Mouse (Mus musculus) thymus, adult 2 months (tissue): ENCODE data around the gene Lat2.

Source experiments
- CTCF ChIP-seq: fragments of 200-500 bp; IDR thresholded peaks from 2 replicates; pipeline ENCODE4 v1.5.1; 2012; ENCODE audit warnings: mild to moderate bottlenecking, control low read depth, low read length, moderate library complexity, borderline replicate concordance; ENCODE audit not compliant: control insufficient read depth, poor library complexity, insufficient read depth; ENCODE audit errors: extremely low read depth
- POLR2A ChIP-seq: fragments of 200-500 bp; IDR thresholded peaks from 2 replicates; pipeline ENCODE4 v1.6.1; 2012; ENCODE audit warnings: mild to moderate bottlenecking, low read length, control low read depth, moderate library complexity; ENCODE audit not compliant: control insufficient read depth, poor library complexity, insufficient read depth; ENCODE audit errors: extremely low read depth

GRCm38 (mm10) chr5:134630835-134631234 lies 16.0 kb upstream of the Lat2 start:
- no peak for TF ChIP-seq POLR2A
- no peak for TF ChIP-seq CTCF
